ENCODE assay signal across 24 mouse cellular contexts in the genomic region with DNA sequence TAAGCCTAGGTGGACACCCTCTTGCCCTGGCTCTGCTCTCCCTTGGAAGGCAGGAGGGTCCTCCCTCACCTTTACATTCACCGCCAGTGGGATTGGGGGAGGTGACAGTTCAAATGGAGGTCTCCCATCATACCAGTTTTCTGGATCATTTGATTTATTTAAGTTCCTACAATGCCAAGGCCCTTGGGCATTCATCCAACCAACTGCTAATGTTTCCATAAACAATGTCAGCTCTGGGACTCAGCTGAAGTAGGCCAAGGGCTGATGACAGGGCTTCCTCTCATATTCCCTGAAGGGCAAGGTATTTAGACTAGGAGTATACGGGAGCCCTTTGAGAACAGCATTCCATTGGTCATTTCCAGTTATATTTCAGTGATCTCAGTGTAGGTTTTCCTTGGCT.
DNase-seq lines count a peak whose midpoint lies in the region; ATAC-seq lines count a peak whose summit lies in the region.
"Had no signal": no experiment of that assay in that cellular context is flagged by ENCODE, and none has a peak within 500 bp of the region (broad histone marks: within the 10 kb centered on the region; RNA-seq: fewer than 3 reads in every experiment).

No protein-coding gene starts in this region.

- H3K9ac ChIP-seq in embryonic facial prominence, embryonic 12.5 days = no peak overlapping the region
- H3K9ac ChIP-seq: embryonic facial prominence, embryonic 13.5 days; heart, embryonic 12.5 days; hindbrain, embryonic 12.5 days; neural tube, embryonic 12.5 days had no signal

- H3K27ac ChIP-seq in embryonic facial prominence, embryonic 12.5 days = no peak overlapping the region
- H3K27ac ChIP-seq in embryonic facial prominence, embryonic 10.5 days (replicated peaks) = no peak overlapping the region
- H3K27ac ChIP-seq: embryonic facial prominence, embryonic 13.5 days; hindbrain, embryonic 12.5 days; kidney, postnatal 0 days; macrophage; neural tube, embryonic 12.5 days had no signal

- peaks cover 14% of the 10 kb centered on the region; the same call in 1 of the 2 replicates for H3K4me1 ChIP-seq in embryonic facial prominence, embryonic 12.5 days
- peaks cover 6% of the 10 kb centered on the region for H3K4me1 ChIP-seq in embryonic facial prominence, embryonic 10.5 days
- H3K4me1 ChIP-seq: neural tube, embryonic 12.5 days had no signal

- no peaks in the 10 kb centered on the region for H3K36me3 ChIP-seq in embryonic facial prominence, embryonic 12.5 days
- no peaks in the 10 kb centered on the region for H3K36me3 ChIP-seq in embryonic facial prominence, embryonic 10.5 days (replicated peaks)
- H3K36me3 ChIP-seq: embryonic facial prominence, embryonic 13.5 days; G1E; heart, embryonic 12.5 days; hindbrain, embryonic 12.5 days; neural tube, embryonic 12.5 days had no signal

- WGBS in embryonic facial prominence, embryonic 12.5 days = 56% methylated on average over 2 of the region's 2 CpGs
- WGBS in embryonic facial prominence, embryonic 10.5 days = 79% methylated on average over 2 of the region's 2 CpGs

- DNase-seq in embryonic facial prominence, embryonic 10.5 days (ENCODE audit: low spot score) = no peak
- peak; percentile 3 for DNase-seq in lung, postnatal 10 days
- DNase-seq in lung, postnatal 36 days = no peak
- peak; percentile 87 for DNase-seq in adrenal gland, postnatal 14 days
- peak; percentile 6 for DNase-seq in retina, embryonic 14.5 days (ENCODE audit: low spot score)
- no peak for DNase-seq in spleen, postnatal 10 days (ENCODE audit: low spot score in 2 of 2)
- DNase-seq in layer of hippocampus, adult 9-11 months = no peak
- DNase-seq: cerebellum, adult 8-10 months; heart, postnatal 14 days; left cerebral cortex, postnatal 4 days; lung, adult 2 months; right cerebral cortex, postnatal 14 days; spleen, adult 18-20 months had no signal

- no peak overlapping the region for H3K4me3 ChIP-seq in embryonic facial prominence, embryonic 12.5 days
- H3K4me3 ChIP-seq in embryonic facial prominence, embryonic 10.5 days = no peak overlapping the region
- H3K4me3 ChIP-seq: embryonic facial prominence, embryonic 13.5 days; heart, embryonic 12.5 days; hindbrain, embryonic 12.5 days; neural tube, embryonic 12.5 days had no signal

- H3K9me3 ChIP-seq in embryonic facial prominence, embryonic 12.5 days = no peaks in the 10 kb centered on the region
- no peaks in the 10 kb centered on the region for H3K9me3 ChIP-seq in embryonic facial prominence, embryonic 10.5 days
- H3K9me3 ChIP-seq: embryonic facial prominence, embryonic 13.5 days; heart, embryonic 12.5 days; neural tube, embryonic 12.5 days had no signal

- no peaks in the 10 kb centered on the region for H3K27me3 ChIP-seq in embryonic facial prominence, embryonic 12.5 days
- H3K27me3 ChIP-seq in embryonic facial prominence, embryonic 10.5 days (replicated peaks; ENCODE audit: low read depth, poor library complexity, severe bottlenecking) = no peaks in the 10 kb centered on the region
- H3K27me3 ChIP-seq: embryonic facial prominence, embryonic 13.5 days; heart, embryonic 12.5 days; hindbrain, embryonic 12.5 days; neural tube, embryonic 12.5 days had no signal

- ATAC-seq in embryonic facial prominence, embryonic 12.5 days (ENCODE audit: insufficient number of reproducible peaks, insufficient read depth, low FRiP score, low TSS enrichment) = peak; percentile 41; the same call in 1 of the 2 replicates
- ATAC-seq: inflammation-experienced regulatory T-cells, adult 6 months had no signal

- no peak overlapping the region for H3K4me2 ChIP-seq in embryonic facial prominence, embryonic 12.5 days (replicated peaks)
- H3K4me2 ChIP-seq: embryonic facial prominence, embryonic 13.5 days; heart, embryonic 12.5 days; hindbrain, embryonic 12.5 days; liver, embryonic 11.5 days; midbrain, embryonic 11.5 days; neural tube, embryonic 12.5 days had no signal

Comparison
In these comparisons a context has a peak if more than half of its experiments do, and no peak if none do; other contexts are left out.
1. DNase-seq: peak in lung, postnatal 10 days (single experiment), adrenal gland, postnatal 14 days (single experiment) and retina, embryonic 14.5 days (single experiment); none in embryonic facial prominence, embryonic 10.5 days (single experiment), lung, postnatal 36 days (single experiment), spleen, postnatal 10 days (0 of 2) and layer of hippocampus, adult 9-11 months (single experiment).